Mouse (Mus musculus): ENCODE data around the gene Sf1. TPM values are rescaled to one million over a fixed set of nuclear protein-coding genes. Genes with fewer than 3 reads are reported as not detected.

Gene Sf1
- total RNA-seq, 1 experiment = 150 TPM

DNA sequence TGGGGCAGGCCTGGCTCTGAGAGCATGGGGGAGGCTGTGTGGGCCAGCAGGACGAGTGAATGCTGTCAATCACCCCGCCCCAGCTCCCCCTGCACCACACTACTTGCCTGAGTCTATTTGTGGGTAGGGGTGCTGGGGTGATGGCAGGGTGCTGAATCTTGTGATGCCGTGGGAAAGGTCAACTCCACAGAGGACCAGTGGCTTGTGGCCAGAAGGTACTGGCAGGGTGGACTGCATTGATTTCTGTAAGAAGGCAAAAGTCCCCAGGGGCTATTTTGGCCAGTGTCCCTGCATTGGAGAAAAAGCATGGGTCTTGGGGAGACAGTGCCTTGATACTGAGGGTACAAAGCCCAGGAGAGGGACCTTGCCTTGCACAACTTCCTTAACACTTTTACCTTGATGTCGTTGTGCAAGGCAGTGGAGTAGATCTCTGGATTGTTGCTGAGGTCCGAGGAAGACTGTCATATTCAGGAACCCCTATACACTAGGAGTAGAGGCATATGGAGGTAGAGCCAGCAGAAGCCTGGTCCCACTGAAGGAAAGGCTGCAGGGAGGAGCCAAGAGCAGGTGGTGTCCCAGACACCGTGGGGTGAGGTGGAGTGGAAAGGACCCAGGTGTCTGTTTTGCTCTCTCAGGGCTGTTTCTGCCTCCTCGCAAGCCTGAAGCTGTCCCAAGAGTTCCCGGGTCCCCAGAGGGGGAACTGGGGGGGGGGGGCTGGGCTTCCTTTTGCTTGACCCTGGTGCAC lies 60.8 kb downstream of the Sf1 start:
- no peak overlapping the region for H3K4me3 ChIP-seq (ENCODE audit: insufficient read depth in 1 of 2, low read depth in 1 of 2, low read length in 2 of 2, poor library complexity in 1 of 2, severe bottlenecking in 1 of 2)
- H3K4me1 ChIP-seq (ENCODE audit: control insufficient read depth in 2 of 2, insufficient read depth in 2 of 2, low read length in 2 of 2, poor library complexity in 1 of 2) = peaks cover 0 to 9% of the 10 kb centered on the region in 2 experiments; a peak in 2 of 4 replicates
- H3K9ac ChIP-seq (ENCODE audit: insufficient read depth, low read depth, low read length, poor library complexity, severe bottlenecking) = no peak overlapping the region
- no peak overlapping the region for H3K27ac ChIP-seq (ENCODE audit: insufficient read depth, low read depth, low read length, poor library complexity, severe bottlenecking)
- in situ Hi-C loops (cut with MboI; ENCODE audit: low sequenced_read_pairs in 2 of 2, unreplicated experiment in 2 of 2) = no loop called here
- TF ChIP-seq CHD2 (IDR thresholded peaks at IDR 0.05; ENCODE audit: low read depth, low read length) (no peak), ZNF384 (IDR thresholded peaks at IDR 0.05; ENCODE audit: low read depth, low read length) (no peak), ZC3H11A (IDR thresholded peaks at IDR 0.05; ENCODE audit: borderline replicate concordance, low read depth, low read length) (no peak), MAFK (IDR thresholded peaks at IDR 0.05; ENCODE audit: insufficient read depth, low read depth, low read length) (no peak), HCFC1 (IDR thresholded peaks at IDR 0.05; ENCODE audit: borderline replicate concordance, insufficient read depth, low read length) (no peak)
- no peak for DNase-seq (ENCODE audit: low read depth, low spot score)
- no peaks in the 10 kb centered on the region for H3K36me3 ChIP-seq (ENCODE audit: control insufficient read depth, insufficient read depth, low read length, poor library complexity, severe bottlenecking)
- H3K9me3 ChIP-seq (ENCODE audit: control insufficient read depth, insufficient read depth, low read depth, low read length) = no peaks in the 10 kb centered on the region

- DNase-seq (ENCODE audit: low read depth, low spot score) = no peak
- Histone ChIP-seq H3K4me3 (ENCODE audit: insufficient read depth in 1 of 2, low read depth in 1 of 2, low read length in 2 of 2, poor library complexity in 1 of 2, severe bottlenecking in 1 of 2) (no peak overlapping the region), H3K36me3 (ENCODE audit: control insufficient read depth, insufficient read depth, low read length, poor library complexity, severe bottlenecking) (no peaks in the 10 kb centered on the region), H3K9ac (ENCODE audit: insufficient read depth, low read depth, low read length, poor library complexity, severe bottlenecking) (no peak overlapping the region), H3K27ac (ENCODE audit: insufficient read depth, low read depth, low read length, poor library complexity, severe bottlenecking) (no peak overlapping the region), H3K9me3 (ENCODE audit: control insufficient read depth, insufficient read depth, low read depth, low read length) (no peaks in the 10 kb centered on the region), H3K4me1 (ENCODE audit: control insufficient read depth in 2 of 2, insufficient read depth in 2 of 2, low read length in 2 of 2, poor library complexity in 1 of 2) (peaks cover 0 to 9% of the 10 kb centered on the region in 2 experiments; a peak in 2 of 4 replicates)
- in situ Hi-C loops (cut with MboI; ENCODE audit: low sequenced_read_pairs in 2 of 2, unreplicated experiment in 2 of 2) = no loop called here
- TF ChIP-seq ZC3H11A (IDR thresholded peaks at IDR 0.05; ENCODE audit: borderline replicate concordance, low read depth, low read length) (no peak), HCFC1 (IDR thresholded peaks at IDR 0.05; ENCODE audit: borderline replicate concordance, insufficient read depth, low read length) (no peak), ZNF384 (IDR thresholded peaks at IDR 0.05; ENCODE audit: low read depth, low read length) (no peak), MAFK (IDR thresholded peaks at IDR 0.05; ENCODE audit: insufficient read depth, low read depth, low read length) (no peak), CHD2 (IDR thresholded peaks at IDR 0.05; ENCODE audit: low read depth, low read length) (no peak)
These were observed 62.1 kb downstream of the Sf1 start for GRCm38 (mm10) chr19:6425595-6425994.

DNA sequence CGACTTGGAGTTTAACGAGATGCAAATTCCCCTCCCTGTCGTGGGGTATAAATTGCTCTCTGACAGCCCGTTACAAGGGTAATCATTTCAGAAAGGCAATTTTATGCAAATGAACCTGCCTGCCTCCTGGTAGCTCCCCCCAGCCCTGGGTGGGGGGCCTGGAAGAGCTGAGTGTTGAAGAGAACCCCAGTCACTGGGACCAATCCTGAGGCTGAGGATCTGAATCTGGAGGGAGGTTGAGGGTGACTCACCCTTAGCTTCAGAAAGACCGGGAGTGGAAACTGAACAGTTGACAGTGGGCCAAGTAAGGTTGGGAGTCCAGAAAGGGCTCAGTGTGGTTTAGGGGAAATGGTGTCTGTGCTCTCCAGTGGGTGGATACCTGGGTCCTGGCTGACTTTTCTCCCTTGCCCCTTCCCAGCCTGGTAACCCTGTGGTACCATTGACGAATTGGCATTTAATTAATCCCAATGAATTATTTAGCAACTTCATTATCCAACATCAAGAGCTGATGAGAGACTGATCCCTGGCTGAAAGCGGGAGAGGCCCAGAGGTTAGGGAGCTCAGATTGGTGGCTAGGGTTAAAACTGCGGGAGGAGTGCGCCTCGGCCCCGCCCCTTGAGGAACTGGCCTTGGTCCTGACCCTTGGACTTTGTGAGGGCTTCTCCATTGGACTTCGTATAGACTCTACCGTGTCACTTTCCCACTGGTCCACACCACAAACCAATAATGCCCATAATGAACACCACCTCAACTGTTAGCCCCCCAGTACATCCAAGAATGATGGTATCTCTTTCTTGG lies 63.4 kb downstream of the Sf1 start:
- H3K4me3 ChIP-seq (ENCODE audit: insufficient read depth in 1 of 2, low read depth in 1 of 2, low read length in 2 of 2, poor library complexity in 1 of 2, severe bottlenecking in 1 of 2) = 0 out of 4 replicates have a peak overlapping the region, but pooled peaks of 1 of the 2 experiments have one; percentile 70
- H3K9ac ChIP-seq (ENCODE audit: insufficient read depth, low read depth, low read length, poor library complexity, severe bottlenecking) = no peak overlapping the region
- TF ChIP-seq CHD2 (IDR thresholded peaks at IDR 0.05; ENCODE audit: low read depth, low read length) (no peak), ZC3H11A (IDR thresholded peaks at IDR 0.05; ENCODE audit: borderline replicate concordance, low read depth, low read length) (no peak), ZNF384 (IDR thresholded peaks at IDR 0.05; ENCODE audit: low read depth, low read length) (no peak), HCFC1 (IDR thresholded peaks at IDR 0.05; ENCODE audit: borderline replicate concordance, insufficient read depth, low read length) (no peak), MAFK (IDR thresholded peaks at IDR 0.05; ENCODE audit: insufficient read depth, low read depth, low read length) (no peak)
- peaks cover 0 to 9% of the 10 kb centered on the region in 2 experiments; a peak in 2 of 4 replicates for H3K4me1 ChIP-seq (ENCODE audit: control insufficient read depth in 2 of 2, insufficient read depth in 2 of 2, low read length in 2 of 2, poor library complexity in 1 of 2)
- H3K36me3 ChIP-seq (ENCODE audit: control insufficient read depth, insufficient read depth, low read length, poor library complexity, severe bottlenecking) = no peaks in the 10 kb centered on the region
- peak; percentile 76 for DNase-seq (ENCODE audit: low read depth, low spot score)
- in situ Hi-C loops (cut with MboI; ENCODE audit: low sequenced_read_pairs in 2 of 2, unreplicated experiment in 2 of 2) = no loop called here
- no peak overlapping the region for H3K27ac ChIP-seq (ENCODE audit: insufficient read depth, low read depth, low read length, poor library complexity, severe bottlenecking)
- no peaks in the 10 kb centered on the region for H3K9me3 ChIP-seq (ENCODE audit: control insufficient read depth, insufficient read depth, low read depth, low read length)

Other genes starting within 250 kb of the Sf1 start
- 25.2 and 28.2 TPM in 2 replicates for gene Sac3d1, start 245.0 kb upstream of the Sf1 start, total RNA-seq (2012; rRNA removed)
- 8.9 and 11.9 TPM in 2 replicates for gene Snx15, start 235.4 kb upstream of the Sf1 start, total RNA-seq (2012; rRNA removed)
- 0.18 TPM in 1 of 2 replicates, not detected in the other for gene Batf2, start 222.7 kb upstream of the Sf1 start, total RNA-seq (2012; rRNA removed)
- gene Arl2, start 222.1 kb upstream of the Sf1 start, total RNA-seq (2012; rRNA removed) = 42.2 and 43.8 TPM in 2 replicates
- gene Majin, start 179.3 kb upstream of the Sf1 start, total RNA-seq (2012; rRNA removed) = 0.63 and 1.6 TPM in 2 replicates
- 3.9 and 5.9 TPM in 2 replicates for gene Gpha2, start 137.3 kb upstream of the Sf1 start, total RNA-seq (2012; rRNA removed)
- gene Ppp2r5b, start 127.8 kb upstream of the Sf1 start, total RNA-seq (2012; rRNA removed) = 22.8 and 24.8 TPM in 2 replicates
- gene Atg2a, start 122.0 kb upstream of the Sf1 start, total RNA-seq (2012; rRNA removed) = 31.8 and 45.0 TPM in 2 replicates
- gene Ehd1, start 87.0 kb upstream of the Sf1 start, total RNA-seq (2012; rRNA removed) = 133 and 162 TPM in 2 replicates
- 35.5 and 48.4 TPM in 2 replicates for gene Cdc42bpg, start 57.2 kb upstream of the Sf1 start, total RNA-seq (2012; rRNA removed)
- 60.4 and 65.6 TPM in 2 replicates for gene Men1, start 28.7 kb upstream of the Sf1 start, total RNA-seq (2012; rRNA removed)
- gene Map4k2, start 22.6 kb upstream of the Sf1 start, total RNA-seq (2012; rRNA removed) = 29.4 and 43.6 TPM in 2 replicates
- gene Pygm, start 20.7 kb downstream of the Sf1 start, total RNA-seq (2012; rRNA removed) = 3.7 and 4.6 TPM in 2 replicates
- 81.7 and 139 TPM in 2 replicates for gene Rasgrp2, start 35.6 kb downstream of the Sf1 start, total RNA-seq (2012; rRNA removed)
- gene Nrxn2, start 55.0 kb downstream of the Sf1 start, total RNA-seq (2012; rRNA removed) = 9.5 and 17.1 TPM in 2 replicates
- not detected in 2 replicates for gene Slc22a12, start 179.3 kb downstream of the Sf1 start, total RNA-seq (2012; rRNA removed)